Mouse (Mus musculus): ENCODE measurements around the gene Gm3336.

The Gm3336 gene

DNA sequence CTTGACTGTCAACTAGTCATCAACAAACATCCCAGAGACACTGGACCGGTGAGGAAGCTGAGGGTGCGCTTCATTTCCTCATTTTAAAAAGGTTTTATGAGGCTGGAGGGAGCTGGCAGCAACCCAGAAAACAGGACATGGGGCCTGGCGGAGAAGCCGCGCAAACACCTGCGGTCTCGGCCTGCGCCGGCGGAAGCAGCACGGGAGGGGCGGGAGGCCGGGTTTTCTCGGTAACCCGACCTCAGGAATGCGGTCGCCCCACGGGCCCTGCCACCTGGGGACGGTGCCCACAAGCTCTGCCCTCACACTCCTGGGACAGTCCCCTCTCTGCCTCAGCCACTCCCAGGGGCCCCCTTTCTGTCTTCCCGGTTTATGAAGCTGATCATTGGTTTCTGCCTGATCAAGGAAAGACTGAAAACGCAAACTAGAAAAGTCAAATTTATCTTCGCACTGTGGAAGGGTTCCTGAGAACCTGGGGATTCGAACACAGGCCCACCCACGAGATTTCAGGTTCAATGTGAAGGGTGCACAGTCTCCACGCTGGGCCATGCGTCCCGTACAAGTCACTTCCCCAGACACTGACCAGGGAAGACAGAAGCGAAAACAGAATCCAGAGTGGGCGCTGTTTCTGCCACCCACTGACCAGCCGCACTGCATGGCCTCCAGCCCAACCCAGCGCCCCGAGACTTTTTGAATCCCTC lies 22.9 kb upstream of the Gm3336 start:
- in situ Hi-C loops (cut with MboI): no loop called here

DNA sequence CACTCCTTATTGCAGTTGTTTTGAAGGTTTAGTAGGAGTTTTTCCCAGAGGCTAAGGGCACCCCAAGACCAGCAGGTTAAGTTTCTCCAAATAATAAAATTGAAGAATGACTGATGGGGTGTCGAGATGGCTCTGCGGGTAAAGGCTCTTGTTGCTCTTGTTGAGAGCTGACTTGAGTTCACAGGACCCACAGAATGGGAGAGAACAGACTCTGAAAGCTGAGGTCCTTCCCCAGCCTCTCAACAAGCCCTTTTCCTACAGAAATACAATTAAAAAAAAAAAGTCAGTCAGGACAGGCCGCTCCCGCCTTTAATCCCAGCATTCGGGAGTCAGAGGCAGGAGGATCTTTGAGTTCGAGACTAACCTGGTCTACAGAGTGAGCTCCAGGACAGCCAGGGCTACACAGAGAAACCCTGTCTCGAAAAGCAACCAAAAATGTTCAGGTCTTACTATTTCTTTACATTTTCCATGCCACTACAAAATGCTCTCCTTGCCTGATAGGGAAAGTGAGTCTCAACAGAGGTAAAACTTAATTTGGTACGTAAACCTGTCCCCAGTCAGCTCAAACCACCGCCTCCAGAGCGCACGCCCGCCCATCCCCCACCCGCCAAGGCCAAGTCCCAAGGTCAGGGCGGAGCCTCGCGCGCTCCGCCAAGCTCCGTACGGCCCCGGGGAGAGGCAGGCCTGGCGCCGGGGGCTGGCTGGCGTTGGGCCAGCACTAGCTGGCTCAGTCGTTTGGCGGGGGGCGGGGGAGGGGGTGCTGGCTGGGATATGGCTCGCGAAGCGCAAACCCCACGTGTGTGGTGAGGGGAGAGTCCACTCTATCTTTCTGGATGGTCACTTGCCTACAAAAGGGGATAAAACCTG lies 22.1 kb upstream of the Gm3336 start:
- in situ Hi-C loops (cut with MboI): no loop called here

DNA sequence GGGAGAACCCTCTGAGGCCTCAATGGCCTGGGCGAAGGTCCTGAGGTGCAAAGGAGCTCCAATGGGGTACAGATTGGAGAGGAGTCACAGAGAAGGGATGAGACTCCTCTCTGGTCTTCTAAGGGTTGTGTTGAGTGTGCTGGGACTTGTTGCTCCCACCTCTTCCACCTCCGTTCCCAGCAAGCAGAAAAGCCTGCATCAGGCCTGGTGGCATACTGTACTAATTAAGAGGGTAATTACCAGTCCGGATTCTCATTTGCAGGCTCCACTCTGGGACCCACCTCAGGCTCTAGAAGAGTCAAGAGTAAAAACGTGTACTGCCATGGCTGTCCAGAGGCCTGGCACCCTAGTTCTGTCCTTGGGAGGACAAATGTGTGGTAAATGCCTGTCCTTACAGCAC lies 21.4 kb upstream of the Gm3336 start:
- in situ Hi-C loops (cut with MboI): no loop called here

DNA sequence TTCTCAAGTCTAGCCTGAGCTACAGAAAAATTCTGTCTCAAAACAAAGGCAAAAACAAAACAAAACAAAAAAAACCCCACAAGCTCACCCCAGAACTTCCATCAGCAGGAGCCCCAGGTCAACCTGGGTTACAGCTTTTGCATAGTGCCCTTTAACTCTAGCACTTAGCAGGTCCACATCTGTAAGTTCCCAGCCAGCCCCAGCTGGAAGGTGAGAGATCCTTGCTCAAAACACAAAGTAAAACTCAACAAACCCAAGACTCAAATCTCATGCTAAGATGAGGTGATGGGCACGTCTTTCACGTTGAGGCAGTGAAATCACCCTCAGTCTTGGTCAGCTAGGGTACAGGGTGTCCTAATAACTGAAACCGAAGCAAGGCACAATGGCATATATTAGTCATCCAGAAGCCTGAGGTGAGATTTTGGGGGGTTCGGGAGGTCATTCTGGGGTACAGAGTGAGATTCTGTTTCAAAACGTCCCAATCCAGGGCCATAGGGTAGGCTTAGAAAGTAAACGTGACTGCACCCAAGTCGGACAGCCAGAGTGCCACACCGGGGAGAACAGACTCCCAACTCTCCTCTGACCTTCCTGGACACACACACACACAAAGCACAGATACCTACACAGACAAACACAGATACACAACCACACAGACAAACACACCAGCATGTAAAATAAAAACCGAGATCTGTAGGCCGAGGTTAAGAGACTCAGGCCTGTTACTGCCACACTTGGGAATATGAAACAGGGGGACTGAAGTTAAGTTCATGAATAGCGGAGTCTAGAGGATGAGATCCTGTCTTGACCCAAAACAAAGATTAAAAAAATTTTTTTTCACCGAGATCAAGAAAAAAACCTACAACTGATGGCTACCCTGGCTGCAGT lies 20.7 kb upstream of the Gm3336 start:
- in situ Hi-C loops (cut with MboI): no loop called here

DNA sequence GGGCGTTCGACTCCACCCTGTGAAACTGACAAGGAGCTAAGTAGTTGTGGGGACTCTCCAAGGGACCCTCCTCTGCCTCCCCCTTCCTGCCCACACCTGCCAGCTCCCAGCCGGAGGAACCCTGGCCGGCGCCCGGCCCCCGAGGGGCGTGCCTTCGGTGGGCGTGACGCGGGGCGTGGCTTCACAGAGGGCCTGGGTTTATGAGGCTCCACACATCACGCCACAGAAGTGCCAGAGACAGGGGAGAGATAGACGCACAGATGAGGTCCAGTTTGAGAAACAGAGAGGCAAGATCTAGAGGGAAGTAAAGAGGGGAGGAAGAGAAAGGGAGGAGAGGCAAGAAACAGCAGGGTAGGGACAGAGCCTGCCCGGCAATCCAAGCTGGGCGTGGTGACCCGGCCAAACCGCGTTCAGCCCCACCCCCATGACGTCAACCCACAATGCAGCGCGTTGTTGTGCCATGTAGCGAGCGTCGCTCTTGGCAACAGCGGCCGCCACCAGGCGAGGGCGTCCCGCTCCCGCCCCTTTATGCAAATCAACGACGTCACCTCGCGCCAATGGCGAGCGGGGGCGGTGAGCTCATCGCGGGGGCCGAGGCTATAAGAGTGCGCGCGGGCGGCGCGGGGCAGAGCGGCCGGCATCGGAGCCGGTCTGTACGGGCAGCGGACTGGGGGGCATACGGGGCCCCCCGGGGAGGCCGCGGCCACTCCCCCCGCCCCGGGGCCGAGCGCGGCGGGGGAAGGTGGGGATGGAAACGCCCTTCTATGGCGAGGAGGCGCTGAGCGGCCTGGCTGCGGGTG lies 19.8 kb upstream of the Gm3336 start, which contains the start of gene Jund:
TSS of gene Jund (plus strand) at position 640 of the 800 bp plus-strand sequence.
- in situ Hi-C loops (cut with MboI): no loop called here

DNA sequence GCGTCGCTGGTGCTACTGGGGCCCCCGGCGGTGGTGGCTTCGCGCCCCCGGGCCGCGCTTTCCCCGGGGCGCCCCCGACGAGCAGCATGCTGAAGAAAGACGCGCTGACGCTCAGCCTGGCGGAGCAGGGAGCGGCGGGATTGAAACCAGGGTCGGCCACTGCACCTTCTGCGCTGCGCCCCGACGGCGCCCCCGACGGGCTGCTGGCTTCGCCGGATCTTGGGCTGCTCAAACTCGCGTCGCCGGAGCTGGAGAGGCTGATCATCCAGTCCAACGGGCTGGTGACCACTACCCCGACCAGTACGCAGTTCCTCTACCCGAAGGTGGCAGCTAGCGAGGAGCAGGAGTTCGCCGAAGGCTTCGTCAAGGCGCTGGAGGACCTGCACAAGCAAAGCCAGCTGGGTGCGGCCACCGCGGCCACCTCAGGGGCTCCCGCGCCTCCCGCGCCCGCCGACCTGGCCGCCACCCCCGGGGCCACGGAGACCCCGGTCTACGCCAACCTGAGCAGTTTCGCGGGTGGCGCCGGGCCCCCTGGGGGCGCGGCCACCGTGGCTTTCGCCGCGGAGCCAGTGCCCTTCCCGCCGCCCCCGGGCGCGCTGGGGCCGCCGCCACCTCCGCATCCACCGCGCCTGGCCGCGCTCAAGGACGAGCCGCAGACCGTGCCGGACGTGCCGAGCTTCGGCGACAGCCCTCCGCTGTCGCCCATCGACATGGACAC lies 19.1 kb upstream of the Gm3336 start:
- in situ Hi-C loops (cut with MboI): no loop called here

DNA sequence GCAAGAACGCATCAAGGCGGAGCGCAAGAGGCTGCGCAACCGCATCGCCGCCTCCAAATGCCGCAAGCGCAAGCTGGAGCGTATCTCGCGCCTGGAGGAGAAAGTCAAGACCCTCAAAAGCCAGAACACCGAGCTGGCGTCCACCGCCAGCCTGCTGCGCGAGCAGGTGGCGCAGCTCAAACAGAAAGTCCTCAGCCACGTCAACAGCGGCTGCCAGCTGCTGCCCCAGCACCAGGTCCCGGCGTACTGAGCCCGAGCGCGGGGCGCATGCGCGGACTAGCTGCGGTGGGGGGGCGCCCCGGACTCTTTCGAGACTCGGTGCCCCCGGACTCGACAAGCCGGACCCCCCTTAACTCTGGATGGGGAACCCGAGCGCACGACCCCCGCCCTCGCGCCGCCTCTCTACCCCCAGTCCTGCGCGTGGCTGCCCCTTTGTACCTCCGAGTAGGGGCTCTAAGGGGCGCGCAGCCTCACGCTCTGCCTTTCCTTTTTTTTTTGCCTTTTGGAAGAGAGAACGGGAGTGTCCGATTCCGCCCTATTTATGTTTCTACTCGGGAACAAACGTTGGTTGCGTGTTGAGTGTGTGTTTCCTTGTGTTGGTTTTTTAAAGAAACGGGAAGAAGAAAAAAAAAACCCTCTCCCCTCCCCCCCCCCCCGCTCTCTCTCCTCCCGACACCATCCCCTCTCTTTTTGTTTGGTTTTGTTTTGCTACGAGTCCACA lies 18.3 kb upstream of the Gm3336 start:
- in situ Hi-C loops (cut with MboI): no loop called here

DNA sequence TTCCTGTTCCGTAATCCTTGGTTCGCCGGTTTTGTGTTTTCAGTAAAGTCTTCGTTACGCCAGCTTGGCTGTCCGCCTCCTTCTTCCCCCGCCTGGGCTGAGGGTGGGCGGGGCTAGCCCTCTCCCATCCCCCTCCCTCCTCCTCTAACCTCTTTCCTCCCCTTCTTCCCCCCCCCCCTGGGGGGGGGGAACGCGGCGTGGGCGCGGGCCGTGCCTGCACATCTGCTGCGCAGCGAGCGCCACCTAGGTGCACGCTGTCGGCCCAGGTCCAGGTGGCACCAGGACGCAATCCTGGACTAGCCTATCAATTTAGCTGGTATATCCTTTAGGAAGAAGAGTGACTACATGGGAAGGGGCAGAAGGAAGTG lies 17.8 kb upstream of the Gm3336 start:
- in situ Hi-C loops (cut with MboI): no loop called here

DNA sequence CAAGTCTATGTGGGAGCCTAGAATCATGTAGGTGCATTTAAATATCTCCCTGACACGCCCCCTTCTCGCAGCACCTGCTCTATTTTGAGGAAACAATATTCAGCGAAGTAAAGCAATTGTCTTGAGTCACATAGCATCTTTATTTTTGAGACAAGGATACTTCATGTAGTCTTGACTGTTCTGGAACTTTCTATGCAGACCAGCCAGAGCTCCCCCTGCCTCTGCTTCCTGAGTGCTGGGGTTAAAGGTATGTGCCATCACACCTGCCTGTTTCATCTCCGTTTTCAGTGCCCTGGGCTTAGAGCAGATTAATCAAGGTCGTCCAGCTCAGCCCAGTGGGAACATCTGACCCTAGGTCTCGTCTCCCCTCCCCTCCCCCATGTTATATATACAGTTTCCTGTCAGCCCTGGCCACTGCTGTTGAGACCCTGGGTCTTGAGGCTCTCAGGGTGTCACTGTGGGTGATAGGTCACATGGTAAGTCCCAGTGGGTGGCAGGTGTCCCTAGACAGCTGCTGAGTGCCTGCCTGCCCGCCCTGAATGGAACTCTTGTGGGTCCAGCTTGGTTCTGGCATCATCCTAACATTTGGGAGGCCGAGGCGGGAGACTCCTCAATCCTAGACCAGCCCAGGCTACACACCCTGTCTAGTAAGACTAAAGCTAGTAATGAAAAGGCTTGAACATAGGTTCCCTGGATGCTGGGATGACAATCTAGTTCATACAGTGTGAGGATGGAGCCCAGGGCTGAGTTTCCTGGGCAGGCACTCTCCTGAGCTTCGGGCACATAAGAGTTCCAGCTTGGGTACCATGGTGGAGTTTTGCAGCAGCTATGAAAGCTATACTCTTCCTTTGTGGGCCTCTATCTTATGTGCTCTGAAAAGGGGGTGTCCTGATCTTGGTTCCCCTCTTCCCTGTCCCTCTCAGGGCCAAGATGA lies 17.0 kb upstream of the Gm3336 start:
- in situ Hi-C loops (cut with MboI): no loop called here

DNA sequence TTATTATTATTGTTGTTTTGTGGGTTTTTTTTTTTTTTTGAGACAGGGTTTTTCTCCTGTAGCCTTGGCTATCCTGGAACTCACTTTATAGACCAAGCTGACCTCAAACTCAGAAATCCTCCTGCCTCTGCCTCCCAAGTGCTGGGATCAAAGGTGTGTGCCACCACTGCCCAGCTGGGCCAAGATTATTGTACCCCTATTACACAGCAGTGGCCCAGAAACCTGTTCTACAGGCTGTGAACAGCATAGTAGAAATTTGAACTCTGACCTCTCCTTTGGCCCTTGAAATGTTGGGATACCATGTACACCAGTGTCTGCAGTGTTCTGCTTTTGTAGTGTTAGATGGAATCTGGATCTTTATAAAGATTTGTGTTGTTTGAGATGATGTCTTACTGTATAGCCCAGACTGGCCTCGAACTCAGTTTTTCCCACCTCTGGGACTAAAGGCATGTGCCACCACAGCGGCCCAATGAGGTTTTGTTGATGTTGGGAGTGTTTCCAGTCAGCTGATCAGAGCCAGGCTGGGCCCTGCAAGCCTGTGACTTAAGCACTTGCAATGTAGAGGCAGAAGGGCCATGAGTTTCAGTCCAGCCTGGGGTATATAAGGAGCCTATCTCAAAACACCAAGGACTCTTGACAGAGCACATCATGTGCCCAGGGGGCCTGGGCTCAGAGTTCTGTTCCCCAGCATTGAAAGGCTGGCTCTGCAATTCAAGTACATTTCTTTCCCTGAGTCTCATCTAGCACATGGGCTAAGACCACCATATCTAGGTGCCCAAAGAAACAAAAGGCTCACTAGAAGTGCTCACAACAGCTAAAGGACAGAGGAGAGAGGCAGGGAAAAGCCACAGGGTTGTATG lies 16.1 kb upstream of the Gm3336 start:
- in situ Hi-C loops (cut with MboI): no loop called here

DNA sequence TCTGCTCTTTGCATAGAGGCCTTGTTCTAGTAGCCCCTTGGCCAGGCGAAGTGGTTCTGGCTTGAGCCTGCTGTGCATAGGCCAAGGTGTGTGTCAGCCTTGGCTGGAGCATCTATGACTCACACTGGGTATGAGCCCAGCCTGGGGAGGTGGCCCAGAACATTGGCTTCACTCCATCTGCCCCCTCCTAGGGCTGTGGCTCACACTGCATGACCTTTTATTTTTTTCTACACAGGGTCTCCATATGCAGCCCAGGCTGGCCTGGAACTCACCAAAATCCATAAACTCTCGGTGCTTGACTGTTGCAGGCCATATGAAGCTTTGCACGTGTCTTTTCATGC lies 15.5 kb upstream of the Gm3336 start:
- in situ Hi-C loops (cut with MboI): no loop called here

DNA sequence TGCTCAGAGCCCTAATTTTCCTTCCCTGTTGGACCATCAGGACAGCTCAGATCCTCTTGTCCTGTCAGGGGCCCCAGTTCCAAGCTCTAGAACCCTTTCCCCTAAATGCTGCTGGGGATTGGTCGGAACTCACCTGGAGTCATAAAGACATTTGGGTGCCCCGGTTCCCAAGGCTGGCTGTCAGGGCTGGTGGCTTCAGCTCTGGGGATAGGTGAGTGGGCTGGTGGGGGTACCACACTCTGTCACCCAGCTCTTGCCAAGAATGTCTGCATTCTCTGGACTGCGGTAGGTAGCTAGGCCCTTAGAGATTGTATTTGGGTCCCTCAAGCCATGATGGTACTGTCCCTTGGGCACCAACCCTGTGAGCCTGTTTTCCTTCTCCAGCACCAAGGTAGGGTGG lies 15.1 kb upstream of the Gm3336 start, which contains the start of gene Iqcn:
TSS of gene Iqcn (plus strand) at position 171 of the 400 bp plus-strand sequence.
- in situ Hi-C loops (cut with MboI): no loop called here

DNA sequence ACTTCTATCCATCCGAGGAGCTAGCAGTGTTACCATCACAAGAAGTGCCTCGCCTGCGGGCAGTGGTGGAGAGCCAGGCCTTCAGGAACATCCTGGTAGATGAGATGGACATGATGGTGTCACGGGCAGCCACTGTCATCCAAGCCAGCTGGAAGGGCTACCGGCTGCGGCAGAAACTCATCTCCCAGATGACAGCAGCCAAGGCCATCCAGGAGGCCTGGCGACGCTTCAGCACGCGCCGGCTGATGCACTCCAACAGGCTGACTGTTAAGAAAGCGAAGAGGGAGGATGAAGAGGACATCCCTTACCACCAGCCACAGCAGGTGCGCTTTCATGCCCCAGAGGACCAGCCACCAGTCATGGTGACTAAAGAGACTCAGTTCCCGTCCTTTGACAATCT lies 10.1 kb upstream of the Gm3336 start:
- in situ Hi-C loops (cut with MboI): loop anchor here (5.0 kb wide), 1 partner anchor 36 kb away; the partner anchor contains the start of gene Lsm4

DNA sequence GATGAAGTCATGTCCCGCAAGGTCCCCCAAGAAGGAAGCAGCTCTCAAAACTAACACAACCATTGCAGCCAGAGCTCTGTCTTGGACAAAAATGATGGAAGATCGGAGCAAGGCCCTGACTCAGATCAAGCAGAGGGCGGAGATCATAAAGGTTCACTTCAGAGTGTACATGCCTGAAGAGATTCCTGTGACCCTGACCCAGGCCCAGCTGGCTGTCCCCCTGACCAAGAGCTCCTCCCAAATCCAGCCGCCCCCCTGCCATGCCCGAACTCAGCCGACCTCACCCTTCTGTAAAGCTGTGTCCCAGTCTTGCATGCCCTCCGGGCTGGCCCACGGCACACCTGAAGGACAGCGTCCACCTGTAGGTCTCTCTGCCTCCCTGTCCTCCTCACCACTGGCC lies 8.5 kb upstream of the Gm3336 start:
- in situ Hi-C loops (cut with MboI): loop anchor here (5.0 to 10.0 kb wide), 2 partner anchors 37 to 135 kb away; partner anchors contain the start of gene Lsm4

DNA sequence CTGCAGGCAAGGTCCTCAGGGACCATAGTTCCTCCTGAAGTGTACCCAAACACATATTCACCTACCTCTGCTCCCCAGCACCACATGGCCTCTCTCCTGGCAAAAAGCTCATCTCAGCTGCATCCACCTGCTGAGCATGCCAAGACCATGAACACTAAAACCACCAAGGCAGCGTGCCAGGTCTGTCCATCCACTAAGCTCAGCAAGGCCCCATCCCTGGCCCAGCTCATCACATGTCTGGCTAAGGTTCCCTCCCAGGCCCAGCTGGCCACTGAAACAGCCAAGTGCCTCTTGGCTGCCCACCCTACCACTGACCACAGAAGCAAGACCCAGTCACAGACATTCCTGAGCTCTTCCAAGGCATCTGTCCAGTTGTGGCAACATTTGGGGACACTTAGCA lies 8.0 kb upstream of the Gm3336 start:
- in situ Hi-C loops (cut with MboI): loop anchor here (10.0 kb wide), 1 partner anchor 135 kb away; no protein-coding TSS in a partner anchor

DNA sequence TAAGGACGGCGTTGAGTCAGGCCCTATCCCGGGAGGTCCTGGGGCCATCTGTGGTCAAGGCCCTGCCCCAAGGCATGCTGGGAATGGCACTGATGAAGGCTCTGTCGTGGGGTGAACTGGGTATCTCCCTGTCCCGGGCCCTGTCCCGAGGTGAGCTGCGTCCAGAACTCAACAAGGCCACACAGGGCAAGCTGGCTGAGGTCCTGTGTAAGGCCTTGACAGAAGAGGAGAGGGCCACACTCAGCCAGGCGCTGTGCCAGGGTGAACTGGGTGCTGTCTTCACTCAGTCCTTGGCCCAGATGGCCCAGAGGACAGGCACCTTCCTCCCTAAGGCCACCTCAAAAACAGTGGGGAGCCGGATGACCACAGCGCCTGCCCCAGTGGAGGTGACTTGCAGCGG lies 7.3 kb upstream of the Gm3336 start:
- in situ Hi-C loops (cut with MboI): loop anchor here (10.0 kb wide), 1 partner anchor 134 kb away; no protein-coding TSS in a partner anchor

DNA sequence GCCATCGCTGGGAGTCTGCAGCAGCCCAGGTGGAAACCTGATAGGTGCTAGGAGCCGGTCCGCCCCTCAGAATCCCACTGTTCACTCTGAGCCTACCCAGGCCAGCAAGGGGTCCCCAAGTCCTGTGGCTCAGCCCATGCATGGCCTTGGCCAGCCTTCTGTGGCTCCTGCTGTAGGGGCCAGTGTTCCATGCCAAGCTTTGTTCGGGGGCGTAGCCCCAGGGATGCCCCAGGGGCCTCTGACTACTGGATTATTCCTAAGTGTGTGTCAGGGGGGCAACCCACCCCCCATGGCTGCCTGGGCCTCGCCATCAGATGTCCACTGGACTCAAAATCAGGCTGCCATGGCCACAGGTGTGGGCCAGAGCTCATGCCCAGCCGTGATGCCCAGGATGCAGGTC lies 4.4 kb upstream of the Gm3336 start:
- in situ Hi-C loops (cut with MboI): loop anchor here (10.0 kb wide), 1 partner anchor 131 kb away; no protein-coding TSS in a partner anchor

DNA sequence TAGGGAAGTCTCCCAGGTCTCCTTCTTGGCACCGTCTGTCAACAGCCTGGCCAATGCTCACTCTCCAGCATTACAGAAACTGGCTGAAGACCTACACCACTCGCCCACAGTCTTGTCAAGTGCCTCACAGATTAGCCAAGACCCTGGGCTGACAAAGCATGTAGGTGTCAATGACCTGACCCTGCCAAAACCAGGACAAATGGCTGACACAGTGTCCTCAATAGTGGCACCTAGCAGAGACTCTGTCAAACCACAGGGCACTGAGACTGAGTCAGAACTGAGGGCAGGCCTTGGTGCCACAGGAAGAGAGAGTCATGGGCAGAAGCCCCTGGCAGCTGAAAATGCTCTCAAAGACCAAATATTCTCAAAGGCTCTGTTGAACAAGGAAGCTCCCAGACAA lies 3.3 kb upstream of the Gm3336 start:
- in situ Hi-C loops (cut with MboI): loop anchor here (5.0 to 10.0 kb wide), 2 partner anchors 37 to 130 kb away; partner anchors contain the start of gene Rab3a

All from mature B cell (primary cell).